Mouse (Mus musculus): ENCODE results near the gene Col4a3bp.

Gene Col4a3bp

GRCm38 (mm10) chr13:96542081-96542889 lies at the start of gene Col4a3bp, which contains the start of gene Polk:
Gene Col4a3bp (plus strand): TSS chr13:96542618.
Gene Polk (minus strand): TSS chr13:96542579.
- peak; percentile 96 for DNase-seq (ENCODE audit: low spot score)

GRCm38 (mm10) chr13:96496630-96497029 lies 45.8 kb upstream of the Col4a3bp start:
- DNase-seq (ENCODE audit: low spot score), result no peak

- no peak for DNase-seq (ENCODE audit: low spot score)
These were observed 42.5 kb upstream of the Col4a3bp start for GRCm38 (mm10) chr13:96499891-96500290.

GRCm38 (mm10) chr13:96505661-96506060 lies 36.8 kb upstream of the Col4a3bp start:
- no peak for DNase-seq (ENCODE audit: low spot score)

- no peak for DNase-seq (ENCODE audit: low spot score)
These were observed 36.1 kb upstream of the Col4a3bp start for GRCm38 (mm10) chr13:96506313-96506712.

GRCm38 (mm10) chr13:96507541-96507940 lies 34.9 kb upstream of the Col4a3bp start:
- DNase-seq (ENCODE audit: low spot score), result no peak

GRCm38 (mm10) chr13:96510635-96511034 lies 31.8 kb upstream of the Col4a3bp start:
- no peak for DNase-seq (ENCODE audit: low spot score)

- DNase-seq (ENCODE audit: low spot score), result no peak
These were observed 31.2 kb upstream of the Col4a3bp start for GRCm38 (mm10) chr13:96511262-96511661.

- DNase-seq (ENCODE audit: low spot score), result no peak
These were observed 30.5 kb upstream of the Col4a3bp start for GRCm38 (mm10) chr13:96511893-96512292.

GRCm38 (mm10) chr13:96514154-96514942 lies 28.1 kb upstream of the Col4a3bp start:
- no peak for DNase-seq (ENCODE audit: low spot score)

GRCm38 (mm10) chr13:96516249-96516648 lies 26.2 kb upstream of the Col4a3bp start:
- DNase-seq (ENCODE audit: low spot score), result no peak

GRCm38 (mm10) chr13:96517335-96517734 lies 25.1 kb upstream of the Col4a3bp start:
- DNase-seq (ENCODE audit: low spot score), result no peak

- DNase-seq (ENCODE audit: low spot score), result no peak
These were observed 21.1 kb upstream of the Col4a3bp start for GRCm38 (mm10) chr13:96521294-96521693.

- DNase-seq (ENCODE audit: low spot score), result no peak
These were observed 15.4 kb upstream of the Col4a3bp start for GRCm38 (mm10) chr13:96527022-96527421.

GRCm38 (mm10) chr13:96527856-96528255 lies 14.6 kb upstream of the Col4a3bp start:
- no peak for DNase-seq (ENCODE audit: low spot score)

- no peak for DNase-seq (ENCODE audit: low spot score)
These were observed 13.6 kb upstream of the Col4a3bp start for GRCm38 (mm10) chr13:96528776-96529175.

GRCm38 (mm10) chr13:96529542-96529941 lies 12.9 kb upstream of the Col4a3bp start:
- DNase-seq (ENCODE audit: low spot score), result no peak

GRCm38 (mm10) chr13:96530064-96530463 lies 12.4 kb upstream of the Col4a3bp start:
- DNase-seq (ENCODE audit: low spot score), result no peak

- no peak for DNase-seq (ENCODE audit: low spot score)
These were observed 10.2 kb upstream of the Col4a3bp start for GRCm38 (mm10) chr13:96532176-96532575.

GRCm38 (mm10) chr13:96533742-96534141 lies 8.7 kb upstream of the Col4a3bp start:
- no peak for DNase-seq (ENCODE audit: low spot score)

GRCm38 (mm10) chr13:96536821-96537572 lies 5.4 kb upstream of the Col4a3bp start:
- DNase-seq (ENCODE audit: low spot score), result no peak

GRCm38 (mm10) chr13:96538103-96538502 lies 4.3 kb upstream of the Col4a3bp start:
- no peak for DNase-seq (ENCODE audit: low spot score)
